Mouse (Mus musculus) limb, embryonic 13.5 days (tissue): ENCODE measurements around the gene Cycs. TPM values are rescaled to one million over a fixed set of nuclear protein-coding genes. Genes with fewer than 3 reads are reported as not detected.

Experiments used
- ATAC-seq: fragments of 200-750 bp; cut with Nextera tagmentation; 2 replicates; pipeline ENCODE4 v1.8.0; 2017; ENCODE audit warnings: low read depth, moderate number of reproducible peaks, moderate TSS enrichment; ENCODE audit not compliant: low FRiP score
- H3K27ac ChIP-seq: fragments of 300-500 bp; sonication (generic); 2 replicates; pipeline ENCODE4 v1.5.1; 2015; ENCODE audit warnings: inconsistent platforms, mild to moderate bottlenecking, moderate library complexity
- H3K27me3 ChIP-seq: fragments of 300-500 bp; sonication (generic); 2 replicates; pipeline ENCODE4 v1.6.1; 2015; ENCODE audit warnings: mild to moderate bottlenecking, inconsistent platforms
- H3K36me3 ChIP-seq: fragments of 300-500 bp; sonication (generic); 2 replicates; pipeline ENCODE4 v1.6.1; 2015; ENCODE audit warnings: inconsistent platforms, mild to moderate bottlenecking, moderate library complexity
- H3K4me1 ChIP-seq: fragments of 300-500 bp; sonication (generic); 2 replicates; pipeline ENCODE4 v1.6.1; 2015; ENCODE audit warnings: inconsistent platforms
- H3K4me2 ChIP-seq: fragments of 300-500 bp; sonication (generic); replicated peaks from 2 replicates; pipeline ENCODE4 v1.6.1; 2015; ENCODE audit warnings: inconsistent platforms, mild to moderate bottlenecking, moderate library complexity
- H3K4me3 ChIP-seq: fragments of 300-500 bp; sonication (generic); 2 replicates; pipeline ENCODE4 v1.5.1; 2015; ENCODE audit warnings: moderate library complexity, mild to moderate bottlenecking, inconsistent platforms
- H3K9ac ChIP-seq: fragments of 300-500 bp; sonication (generic); 2 replicates; pipeline ENCODE4 v1.6.1; 2015; ENCODE audit warnings: mild to moderate bottlenecking, inconsistent platforms
- H3K9me3 ChIP-seq: fragments of 300-500 bp; sonication (generic); 2 replicates; pipeline ENCODE4 v1.6.1; 2016; ENCODE audit warnings: inconsistent platforms
- WGBS: fragments of 180-500 bp; shearing (Covaris S2); methylation state at CpG from one replicate; pipeline ENCODE4 v1.1.7; 2015; 5-methylcytosine and 5-hydroxymethylcytosine counted together
- microRNA-seq: library from miRNA; unstranded; fragments of <30 nt; microRNA quantifications from one replicate; pipeline ENCODE4, GENCODE M21; 2016
- polyA plus RNA-seq: library from polyadenylated mRNA; unstranded; fragments of >200 nt; fragmentation: Nextera tagmentation; extraction: Ambion mirVana; gene quantifications from 2 replicates; pipeline ENCODE4 v1.2.1, GENCODE M21; 2015

The Cycs gene
- polyA plus RNA-seq, 1 experiment from 2014 or later = 63.7 TPM

- Histone ChIP-seq H3K4me2 (no peak overlapping the region), H3K4me1 (no peaks in the 10 kb centered on the region), H3K9ac (no peak overlapping the region)
Observed at GRCm38 (mm10) chr6:50520139-50520538, 46.2 kb downstream of the Cycs start.

GRCm38 (mm10) chr6:50518371-50518770, 48.0 kb downstream of the Cycs start:
- Histone ChIP-seq H3K4me3 (no peak overlapping the region), H3K36me3 (no peaks in the 10 kb centered on the region), H3K4me1 (no peaks in the 10 kb centered on the region), H3K9ac (no peak overlapping the region), H3K4me2 (no peak overlapping the region), H3K9me3 (no peaks in the 10 kb centered on the region), H3K27me3 (no peaks in the 10 kb centered on the region), H3K27ac (no peak overlapping the region)
- no peak for ATAC-seq
- WGBS = 94% methylated on average over 5 of the region's 5 CpGs

More at GRCm38 (mm10) chr6:50520139-50520538, 46.2 kb downstream of the Cycs start:
- Histone ChIP-seq H3K27ac (no peak overlapping the region), H3K9me3 (no peaks in the 10 kb centered on the region), H3K4me3 (no peak overlapping the region), H3K36me3 (no peaks in the 10 kb centered on the region), H3K27me3 (no peaks in the 10 kb centered on the region)
- no peak for ATAC-seq
- 90% methylated on average over 5 of the region's 5 CpGs for WGBS

Small RNA genes within 50 kb of the gene (microRNA-seq; reads per million reads assigned to microRNA genes)
- not detected for gene Mir6371

Other genes starting within 250 kb of the Cycs start
- 14.0 and 15.3 TPM in 2 replicates for gene Osbpl3, start 110.3 kb downstream of the Cycs start, polyA plus RNA-seq
- gene 4921507P07Rik, start 30.1 kb upstream of the Cycs start, polyA plus RNA-seq = 0.81 and 0.87 TPM in 2 replicates
- 0.18 TPM in 1 of 2 replicates, not detected in the other for gene Npvf, start 87.9 kb upstream of the Cycs start, polyA plus RNA-seq